Mouse (Mus musculus) kidney, adult 18-20 months (tissue): ENCODE data around the gene Aarsd1.

ENCODE experiments used
- DNase-seq: peaks from one replicate; pipeline ENCODE4 v3.0.0; 2021

Aarsd1 gene

GRCm38 (mm10) chr11:101374421-101374938 lies 42.9 kb downstream of the Aarsd1 start:
- DNase-seq, result no peak

GRCm38 (mm10) chr11:101370141-101370540 lies 47.3 kb downstream of the Aarsd1 start:
- DNase-seq, result no peak

- DNase-seq, result peak; percentile 84
These were observed 50.0 kb downstream of the Aarsd1 start, which contains the start of gene G6pc for GRCm38 (mm10) chr11:101367326-101367935. Gene G6pc (plus strand): TSS chr11:101367561.

- peak; percentile 64 for DNase-seq
These were observed 52.9 kb downstream of the Aarsd1 start for GRCm38 (mm10) chr11:101364531-101364931.

- DNase-seq, result peak; percentile 62
These were observed 56.7 kb downstream of the Aarsd1 start for GRCm38 (mm10) chr11:101360651-101361113.

GRCm38 (mm10) chr11:101359776-101360175 lies 57.6 kb downstream of the Aarsd1 start:
- DNase-seq, result no peak

GRCm38 (mm10) chr11:101357505-101358182 lies 59.8 kb downstream of the Aarsd1 start:
- no peak for DNase-seq
